Mouse (Mus musculus): ENCODE results near the gene Rapgef2.

Gene Rapgef2

DNA sequence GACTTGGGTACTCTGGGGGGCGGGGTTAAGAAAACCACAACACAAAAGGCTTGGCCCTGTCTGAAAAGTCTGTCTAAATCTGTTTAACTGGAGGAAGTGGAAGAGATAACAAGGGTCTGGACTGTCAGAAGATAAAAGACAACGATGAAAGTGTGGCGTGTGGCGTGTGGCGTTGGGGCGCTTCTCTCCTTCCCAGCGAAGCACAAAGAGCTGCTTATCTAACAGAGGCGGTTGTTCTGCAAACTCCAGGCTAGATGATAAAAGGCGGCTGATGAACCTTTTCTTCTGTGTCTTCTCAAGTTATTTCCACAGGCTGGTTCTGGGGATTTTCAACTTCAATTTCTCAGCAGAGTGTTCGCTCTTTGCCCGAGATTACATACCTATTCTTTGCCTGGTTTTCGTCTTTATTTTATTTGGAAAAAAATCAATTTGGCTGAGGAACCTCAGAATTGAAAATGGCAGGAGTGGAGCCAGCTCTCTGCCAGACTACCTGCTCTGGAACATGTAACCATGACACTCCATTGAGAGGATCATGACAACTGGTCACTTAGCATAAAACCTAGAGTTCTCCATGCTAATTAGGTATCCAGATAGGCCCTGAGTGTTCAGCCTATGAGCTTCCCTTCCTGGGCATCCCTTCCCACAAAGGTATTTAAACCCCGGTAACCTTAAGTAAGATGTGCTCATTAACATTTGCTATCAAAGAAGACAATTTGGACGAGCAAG lies 258.0 kb downstream of the Rapgef2 start:
- no peak for DNase-seq (ENCODE audit: low read depth, low spot score)

DNA sequence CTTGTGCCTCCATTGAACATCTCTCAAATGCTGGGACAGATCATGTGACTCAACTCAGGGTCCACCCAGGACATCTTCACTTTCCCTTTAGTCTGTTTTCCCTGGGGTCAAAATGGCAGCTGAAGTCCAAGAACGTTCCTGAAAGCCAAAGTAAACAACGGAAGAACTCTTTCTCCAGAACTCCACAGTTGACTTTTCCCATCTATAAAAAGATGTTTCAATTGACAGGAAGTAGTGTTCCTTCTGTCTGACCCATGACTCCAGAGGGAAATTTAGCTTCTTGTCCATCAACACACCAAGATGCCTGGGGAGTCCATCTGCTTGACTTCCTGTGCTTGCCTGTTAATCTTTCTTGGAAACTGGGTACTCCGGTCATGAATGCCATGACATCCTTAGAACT lies 260.3 kb downstream of the Rapgef2 start:
- no peak for DNase-seq (ENCODE audit: low read depth, low spot score)

DNA sequence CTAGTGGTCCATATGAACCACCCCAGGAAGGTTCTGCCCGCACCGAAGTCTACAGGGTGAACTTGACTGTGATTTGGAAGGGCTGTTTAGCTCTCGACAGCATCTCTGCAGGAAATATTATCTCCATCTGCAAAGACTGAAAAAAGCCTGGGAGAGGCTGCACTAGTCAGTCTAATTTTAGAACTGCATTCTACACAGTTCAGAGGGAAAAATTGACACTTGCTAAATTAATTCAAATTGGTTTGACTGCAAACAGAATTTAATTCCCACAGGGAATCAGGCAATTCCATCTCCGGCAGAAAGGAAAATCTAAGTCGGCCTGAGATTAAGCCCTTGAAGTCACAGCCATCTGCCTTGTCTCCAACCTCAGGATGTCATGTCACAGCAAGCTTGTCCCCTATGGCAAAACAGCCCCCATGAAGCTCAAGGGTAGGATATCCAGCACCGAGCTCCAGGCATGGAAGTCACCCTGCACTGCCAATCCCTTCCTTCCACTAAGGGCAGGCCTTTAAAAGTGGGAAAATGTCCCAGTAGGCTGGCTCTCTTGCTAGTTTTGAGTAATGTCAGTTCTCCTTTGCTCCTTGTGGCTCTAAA lies 262.5 kb downstream of the Rapgef2 start:
- DNase-seq (ENCODE audit: low read depth, low spot score) = no peak

DNA sequence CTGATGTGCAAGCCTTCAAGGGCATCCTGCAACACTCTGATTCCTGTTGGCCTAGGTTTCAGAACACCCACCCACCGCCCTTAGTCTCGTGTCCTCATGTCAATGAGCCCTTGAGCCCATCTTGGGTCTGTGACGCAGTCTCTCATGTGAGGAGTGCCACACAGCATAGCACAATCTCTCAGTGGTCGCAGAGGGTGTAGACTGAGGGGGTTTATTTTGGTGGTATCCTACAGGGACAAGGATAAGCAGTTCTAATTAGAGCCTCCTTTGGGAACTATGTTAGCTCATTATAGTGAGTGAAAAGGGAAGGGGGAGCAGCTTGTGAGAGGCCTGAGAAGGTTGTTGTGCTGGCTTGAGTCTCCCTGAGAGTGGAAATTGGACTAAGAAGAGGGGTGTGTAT lies 263.6 kb downstream of the Rapgef2 start:
- no peak for DNase-seq (ENCODE audit: low read depth, low spot score)

DNA sequence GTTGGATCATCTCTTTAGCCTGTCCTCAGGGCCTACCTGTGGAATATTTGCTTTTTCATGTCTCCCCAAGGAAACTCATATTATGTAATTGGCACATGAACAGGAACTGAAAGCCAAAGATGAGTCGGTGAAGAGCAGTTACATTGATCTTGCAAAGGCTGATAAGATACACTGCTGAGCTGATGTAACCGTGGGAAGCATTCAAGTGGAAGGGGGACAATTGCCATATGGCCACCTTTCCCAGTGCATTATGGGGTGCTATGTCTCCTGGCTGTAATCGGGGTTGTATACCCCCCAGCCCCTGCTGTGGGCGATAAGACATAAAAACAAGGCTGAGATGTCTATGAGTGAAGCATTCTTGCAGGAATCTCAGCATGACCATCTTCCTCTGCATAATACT lies 268.9 kb downstream of the Rapgef2 start:
- DNase-seq (ENCODE audit: low read depth, low spot score) = no peak

DNA sequence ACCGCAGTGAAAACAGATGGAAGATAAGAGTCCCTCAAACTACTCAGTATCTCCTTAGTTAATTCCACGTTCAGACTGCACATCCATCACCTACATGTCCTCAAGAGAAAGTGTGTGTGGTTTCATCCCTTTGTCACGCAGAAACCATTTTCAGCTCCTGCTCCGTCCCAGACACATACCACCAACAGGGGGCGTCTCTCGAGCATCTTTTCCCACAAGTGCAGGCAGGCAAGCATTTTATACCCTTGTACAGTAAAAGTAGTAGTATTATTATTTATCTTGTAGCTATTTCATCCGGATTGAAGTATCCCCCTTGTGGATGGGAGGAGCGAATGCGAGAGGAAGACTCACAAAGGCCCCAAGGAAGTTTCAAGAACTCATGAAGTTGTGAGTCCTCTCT lies 269.5 kb downstream of the Rapgef2 start:
- no peak for DNase-seq (ENCODE audit: low read depth, low spot score)

DNA sequence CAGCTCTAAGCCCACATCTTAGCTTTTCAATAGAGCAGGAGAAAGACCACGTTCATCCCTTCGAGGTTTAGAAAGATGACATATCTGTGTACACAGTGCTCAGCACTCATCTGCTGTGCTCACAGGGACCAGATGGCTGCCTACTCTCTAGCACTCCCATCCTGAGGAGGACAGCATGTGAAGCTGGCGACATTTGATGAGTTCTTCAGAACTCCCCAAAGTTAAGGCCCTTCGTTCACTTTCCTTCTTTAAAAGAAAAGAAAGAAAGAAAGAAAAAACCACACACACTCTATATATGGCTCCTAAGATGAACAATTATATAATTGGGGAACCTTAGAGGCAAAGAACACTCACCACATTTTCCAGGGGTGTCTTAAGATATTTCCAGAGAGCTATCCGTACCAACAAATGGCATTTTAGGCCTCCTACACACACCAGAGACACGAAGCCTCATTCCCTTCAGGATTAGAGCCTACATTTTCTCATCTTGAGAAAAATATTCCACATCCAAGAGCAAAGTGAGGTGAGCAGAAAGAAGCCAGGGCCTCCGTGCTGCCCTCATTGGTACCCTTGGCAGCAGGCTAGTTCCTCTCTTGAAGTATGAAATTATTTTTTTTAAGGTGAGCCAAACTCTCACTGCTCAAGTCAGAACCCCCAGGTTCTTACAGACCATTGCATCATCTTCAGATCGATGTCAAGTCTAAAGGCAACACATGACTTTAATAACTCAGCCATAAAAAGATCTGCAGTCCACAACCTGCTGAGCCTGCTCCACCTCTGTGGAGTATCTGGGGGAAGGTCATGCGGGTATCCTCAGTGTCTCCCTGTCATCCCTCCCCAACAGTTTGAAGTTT lies 270.5 kb downstream of the Rapgef2 start:
- no peak for DNase-seq (ENCODE audit: low read depth, low spot score)

Data from c-Kit-negative CD71-positive TER-119-positive erythroid progenitor cells, embryonic 14.5 days (primary cell).